Mouse (Mus musculus) MEL (cell line): ENCODE measurements around the gene Nt5c1a. TPM values are rescaled to one million over a fixed set of nuclear protein-coding genes. Genes with fewer than 3 reads are reported as not detected.

Source experiments
- DNase-seq: peaks from one replicate; pipeline ENCODE4 v3.0.0; 2011; ENCODE audit warnings: low read depth, low spot score
- H3K27ac ChIP-seq: 2 replicates; pipeline ENCODE4 v1.5.1; 2012; ENCODE audit warnings: low read depth, mild to moderate bottlenecking, control low read depth, low read length, moderate library complexity; ENCODE audit not compliant: control insufficient read depth
- H3K27me3 ChIP-seq, 2 experiments: fragments of 150-350 bp in 1 of 2; sonication (generic) in 1 of 2; 2 replicates each; pipeline ENCODE4 v1.6.1; 2012; ENCODE audit warnings: low read length in 2 of 2, mild to moderate bottlenecking in 2 of 2, improper control_type of control experiment in 1 of 2, moderate library complexity in 1 of 2; ENCODE audit not compliant: insufficient read depth in 2 of 2, control insufficient read depth in 1 of 2
- H3K36me3 ChIP-seq, 2 experiments: 2 replicates each; pipeline ENCODE4 v1.6.1; 2012 to 2014; ENCODE audit warnings: low read length in 2 of 2, improper control_type of control experiment in 1 of 2, inconsistent platforms in 1 of 2, mild to moderate bottlenecking in 1 of 2; ENCODE audit not compliant: insufficient read depth in 2 of 2, control insufficient read depth in 1 of 2
- H3K4me1 ChIP-seq, 2 experiments: fragments of 150-350 bp in 1 of 2; sonication (generic) in 1 of 2; 2 replicates each; pipeline ENCODE4 v1.6.1; 2012; ENCODE audit warnings: low read length in 2 of 2, improper control_type of control experiment in 1 of 2, mild to moderate bottlenecking in 1 of 2; ENCODE audit not compliant: insufficient read depth in 2 of 2, control insufficient read depth in 1 of 2
- H3K4me3 ChIP-seq, 2 experiments: fragments of 150-350 bp in 1 of 2; sonication (generic) in 1 of 2; 2 replicates each; pipeline ENCODE4 v1.5.1; 2012; ENCODE audit warnings: low read depth in 2 of 2, low read length in 2 of 2, mild to moderate bottlenecking in 2 of 2, moderate library complexity in 2 of 2, control low read depth in 1 of 2, improper control_type of control experiment in 1 of 2; ENCODE audit not compliant: control insufficient read depth in 1 of 2, insufficient read depth in 1 of 2
- H3K79me2 ChIP-seq: 2 replicates; pipeline ENCODE4 v1.6.1; 2012; ENCODE audit warnings: mild to moderate bottlenecking, low read length, moderate library complexity; ENCODE audit not compliant: control insufficient read depth, poor library complexity, insufficient read depth
- H3K9ac ChIP-seq: 2 replicates; pipeline ENCODE4 v1.6.1; 2012; ENCODE audit warnings: low read depth, mild to moderate bottlenecking, control low read depth, low read length, moderate library complexity; ENCODE audit not compliant: control insufficient read depth, poor library complexity, severe bottlenecking
- H3K9me3 ChIP-seq: fragments of 150-350 bp; sonication (generic); replicated peaks from 2 replicates; pipeline ENCODE4 v1.6.1; 2012; ENCODE audit warnings: mild to moderate bottlenecking, low read length, improper control_type of control experiment, moderate library complexity; ENCODE audit not compliant: insufficient read depth
- CHD2 ChIP-seq: IDR thresholded peaks from 2 replicates; pipeline ENCODE4 v1.6.1; 2011; ENCODE audit warnings: low read length, improper control_type of control experiment
- E2F4 ChIP-seq: IDR thresholded peaks from 2 replicates; pipeline ENCODE4 v1.6.1; 2011; ENCODE audit warnings: low read depth, low read length, improper control_type of control experiment, borderline replicate concordance
- GATA1 ChIP-seq: IDR thresholded peaks from 2 replicates; pipeline ENCODE4 v1.6.1; 2011; ENCODE audit warnings: low read depth, low read length, improper control_type of control experiment
- MAX ChIP-seq: IDR thresholded peaks from 2 replicates; pipeline ENCODE4 v1.6.1; 2011; ENCODE audit warnings: low read length, improper control_type of control experiment
- MAZ ChIP-seq: IDR thresholded peaks from 2 replicates; pipeline ENCODE4 v1.6.1; 2012; ENCODE audit warnings: low read depth, mild to moderate bottlenecking, inconsistent platforms, low read length, improper control_type of control experiment
- MEF2A ChIP-seq: IDR thresholded peaks from 2 replicates; pipeline ENCODE4 v1.6.1; 2014; ENCODE audit warnings: low read depth, mild to moderate bottlenecking, inconsistent platforms, low read length, improper control_type of control experiment; ENCODE audit not compliant: poor library complexity, insufficient replicate concordance, severe bottlenecking; ENCODE audit errors: extremely low read depth
- MYC ChIP-seq: IDR thresholded peaks from 2 replicates; pipeline ENCODE4 v1.6.1; 2011; ENCODE audit warnings: low read depth, mild to moderate bottlenecking, low read length, improper control_type of control experiment, moderate library complexity
- NELFE ChIP-seq: IDR thresholded peaks from 2 replicates; pipeline ENCODE4 v1.6.1; 2011; ENCODE audit warnings: low read depth, low read length, improper control_type of control experiment
- POLR2A ChIP-seq, 2 experiments: IDR thresholded peaks; 2 replicates each; pipeline ENCODE4 v1.6.1; 2011 to 2012; ENCODE audit warnings: low read length in 2 of 2, mild to moderate bottlenecking in 2 of 2, control low read depth in 1 of 2, improper control_type of control experiment in 1 of 2, low read depth in 1 of 2, moderate library complexity in 1 of 2; ENCODE audit not compliant: control insufficient read depth in 1 of 2, insufficient read depth in 1 of 2, poor library complexity in 1 of 2
- RAD21 ChIP-seq: IDR thresholded peaks from 2 replicates; pipeline ENCODE4 v1.6.1; 2011; ENCODE audit warnings: mild to moderate bottlenecking, low read depth, low read length, improper control_type of control experiment
- RCOR1 ChIP-seq: IDR thresholded peaks from 2 replicates; pipeline ENCODE4 v1.6.1; 2012; ENCODE audit warnings: low read depth, mild to moderate bottlenecking, inconsistent platforms, low read length, improper control_type of control experiment
- SIN3A ChIP-seq: IDR thresholded peaks from 2 replicates; pipeline ENCODE4 v1.6.1; 2012; ENCODE audit warnings: low read length, improper control_type of control experiment, inconsistent platforms
- SMC3 ChIP-seq: IDR thresholded peaks from 2 replicates; pipeline ENCODE4 v1.6.1; 2011; ENCODE audit warnings: low read depth, low read length, improper control_type of control experiment
- TAL1 ChIP-seq: IDR thresholded peaks from 2 replicates; pipeline ENCODE4 v1.6.1; 2012; ENCODE audit warnings: mild to moderate bottlenecking, inconsistent platforms, low read length, moderate library complexity, mixed read lengths
- TCF12 ChIP-seq: IDR thresholded peaks from 2 replicates; pipeline ENCODE4 v1.6.1; 2014; ENCODE audit warnings: low read depth, mild to moderate bottlenecking, inconsistent platforms, low read length, improper control_type of control experiment, moderate library complexity
- USF1 ChIP-seq: IDR thresholded peaks from 2 replicates; pipeline ENCODE4 v1.6.1; 2014; ENCODE audit warnings: low read depth, mild to moderate bottlenecking, inconsistent platforms, low read length, improper control_type of control experiment, moderate library complexity
- USF2 ChIP-seq, 2 experiments: IDR thresholded peaks; 2 replicates each; pipeline ENCODE4 v1.6.1; 2011 to 2012; ENCODE audit warnings: improper control_type of control experiment in 2 of 2, low read length in 2 of 2, borderline replicate concordance in 1 of 2, inconsistent platforms in 1 of 2, low read depth in 1 of 2, mild to moderate bottlenecking in 1 of 2; ENCODE audit not compliant: insufficient read depth in 1 of 2
- ZC3H11A ChIP-seq: IDR thresholded peaks from 2 replicates; pipeline ENCODE4 v1.6.1; 2012; ENCODE audit warnings: low read depth, mild to moderate bottlenecking, inconsistent platforms, low read length, improper control_type of control experiment
- ZKSCAN1 ChIP-seq: IDR thresholded peaks from 2 replicates; pipeline ENCODE4 v1.6.1; 2012; ENCODE audit warnings: low read depth, mild to moderate bottlenecking, inconsistent platforms, low read length, improper control_type of control experiment, moderate library complexity
- ZMIZ1 ChIP-seq: IDR thresholded peaks from 2 replicates; pipeline ENCODE4 v1.6.1; 2012; ENCODE audit warnings: low read depth, mild to moderate bottlenecking, inconsistent platforms, low read length, improper control_type of control experiment, moderate library complexity
- ZNF384 ChIP-seq: IDR thresholded peaks from 2 replicates; pipeline ENCODE4 v1.6.1; 2012; ENCODE audit warnings: low read depth, mild to moderate bottlenecking, inconsistent platforms, low read length, improper control_type of control experiment
- polyA plus RNA-seq, 2 experiments: library from polyadenylated mRNA; stranded (reverse) in 1 of 2; unstranded in 1 of 2; fragments of >175 nt in 1 of 2; fragments of >200 nt in 1 of 2; gene quantifications; 2 replicates each; pipeline versions ENCODE4 v1.2.1 to v1.2.4; 2012; ENCODE audit warnings: low replicate concordance in 2 of 2, low read depth in 1 of 2; ENCODE audit not compliant: insufficient read length in 2 of 2, insufficient read depth in 1 of 2, missing spikeins in 1 of 2
- total RNA-seq: library from RNA; depleted of rRNA; stranded (reverse); fragments of 300-350 nt; gene quantifications from 2 replicates; pipeline ENCODE4 v1.2.3, GENCODE M21; 2012

The Nt5c1a gene
- total and polyA plus RNA-seq, 3 experiments = not detected

DNA sequence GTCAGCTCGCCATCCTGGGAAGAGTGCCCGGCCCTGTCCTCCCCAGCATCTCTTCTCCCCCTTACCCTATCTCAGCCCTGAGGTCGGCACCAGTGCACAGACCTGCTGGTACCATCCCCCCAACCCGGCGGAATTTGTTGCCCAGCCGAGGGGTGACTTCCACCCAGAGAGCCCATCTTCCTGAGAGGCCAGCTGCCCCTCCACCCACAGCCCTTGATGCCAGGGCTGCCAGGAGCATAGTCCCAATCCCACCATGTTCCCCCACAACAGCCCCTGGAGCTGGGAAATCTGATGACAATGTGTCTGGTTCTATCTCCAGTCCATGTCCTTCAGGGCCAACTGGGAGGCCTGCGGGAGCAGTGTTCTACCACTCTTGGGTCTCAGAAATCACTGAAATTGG, 44.9 kb downstream of the Nt5c1a start:
- TF ChIP-seq ZKSCAN1 = no peak
- TF ChIP-seq TCF12 = no peak
- no peak for TF ChIP-seq ZMIZ1
- TF ChIP-seq RCOR1 = no peak
- TF ChIP-seq E2F4 = no peak
- no peak for TF ChIP-seq ZC3H11A
- TF ChIP-seq RAD21 = no peak
- TF ChIP-seq CHD2 = no peak
- TF ChIP-seq MAZ = no peak
- Histone ChIP-seq H3K9ac (no peak overlapping the region), H3K79me2 (no peaks in the 10 kb centered on the region), H3K36me3 (no peaks in the 10 kb centered on the region), H3K27ac (no peak overlapping the region), H3K9me3 (no peaks in the 10 kb centered on the region), H3K4me3 (no peak overlapping the region), H3K27me3 (peaks cover 12 to 15% of the 10 kb centered on the region in 2 experiments), H3K4me1 (no peaks in the 10 kb centered on the region)
- no peak for DNase-seq

GRCm38 (mm10) chr4:123246651-123247050, 45.3 kb downstream of the Nt5c1a start:
- no peak for TF ChIP-seq GATA1
- no peak for TF ChIP-seq TCF12
- no peak for TF ChIP-seq ZKSCAN1
- no peak for TF ChIP-seq MAX
- TF ChIP-seq TAL1 = no peak
- TF ChIP-seq USF1 = no peak
- no peak for TF ChIP-seq USF2 (IDR thresholded peaks at IDR 0.05; ENCODE audit: borderline replicate concordance in 1 of 2, insufficient read depth in 1 of 2, low read depth in 1 of 2, low read length in 2 of 2)
- no peak for TF ChIP-seq RAD21
- TF ChIP-seq RCOR1 = no peak
- no peak for TF ChIP-seq ZNF384
- TF ChIP-seq SMC3 = no peak
- no peak for TF ChIP-seq SIN3A
- no peak for TF ChIP-seq MEF2A
- TF ChIP-seq MYC = no peak
- no peak for TF ChIP-seq ZMIZ1
- no peak for TF ChIP-seq NELFE
- TF ChIP-seq ZC3H11A = no peak
- TF ChIP-seq POLR2A (IDR thresholded peaks at IDR 0.05; ENCODE audit: control insufficient read depth in 1 of 2, insufficient read depth in 1 of 2, low read depth in 1 of 2, low read length in 2 of 2, poor library complexity in 1 of 2) = no peak
- H3K9me3 ChIP-seq = no peaks in the 10 kb centered on the region
- H3K27me3 ChIP-seq = peaks cover 12 to 15% of the 10 kb centered on the region in 2 experiments
- no peak overlapping the region for H3K27ac ChIP-seq
- H3K9ac ChIP-seq = no peak overlapping the region
- no peak for DNase-seq
- H3K79me2 ChIP-seq = no peaks in the 10 kb centered on the region
- no peak overlapping the region for H3K4me3 ChIP-seq
- no peaks in the 10 kb centered on the region for H3K36me3 ChIP-seq
- no peaks in the 10 kb centered on the region for H3K4me1 ChIP-seq
